Mouse (Mus musculus) bone marrow macrophage, adult 2 months (primary cell): ENCODE data around the gene Cul4a.

ENCODE experiments used
- CTCF ChIP-seq: IDR thresholded peaks from 2 replicates; pipeline ENCODE4 v1.5.1; 2012; ENCODE audit warnings: low read depth, mild to moderate bottlenecking, low read length, moderate library complexity
- POLR2A ChIP-seq: IDR thresholded peaks from 2 replicates; pipeline ENCODE4 v1.6.1; 2012; ENCODE audit warnings: mild to moderate bottlenecking, low read depth, low read length, borderline replicate concordance

DNA sequence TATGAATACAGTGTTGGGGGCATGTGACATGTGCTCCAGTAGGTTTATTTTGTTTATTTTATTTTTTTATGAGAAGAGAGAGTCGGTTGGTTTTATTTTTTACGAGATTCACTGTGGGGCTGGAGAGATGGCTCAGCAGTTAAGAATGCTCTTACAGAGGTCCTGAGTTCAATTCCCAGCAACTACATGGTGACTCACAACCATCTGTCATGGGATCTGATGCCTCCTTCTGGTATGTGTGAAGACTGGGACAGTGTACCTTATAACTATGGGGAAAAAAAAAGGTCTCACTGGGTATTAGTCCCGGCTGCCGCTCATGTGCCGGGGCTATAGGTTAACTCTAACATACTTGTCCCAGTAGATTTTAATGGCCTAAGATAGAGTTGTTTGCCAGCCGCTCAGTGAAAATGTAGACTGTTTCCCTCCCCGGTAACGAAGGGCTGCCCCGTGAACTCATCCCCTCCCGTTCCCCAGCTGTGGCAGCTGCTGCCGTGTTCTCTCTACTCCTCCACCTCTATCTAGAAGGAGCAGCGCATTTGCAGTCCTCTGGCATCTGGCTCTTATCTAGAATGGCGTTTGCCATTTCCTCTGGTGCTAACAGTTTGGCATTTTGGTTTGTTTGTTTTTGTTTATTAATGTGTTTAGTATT, 2.7 kb downstream of the Cul4a start:
- TF ChIP-seq CTCF (no peak), POLR2A (no peak)
